Mouse (Mus musculus) kidney, embryonic 14.5 days (tissue): ENCODE measurements at regions not wholly inside any gene's neighbourhood (a gene's known extent, or its start where the extent isn't known, plus 50 kb on each side); places are given as distances from the start of the nearest gene placed in this dataset.

ENCODE experiments used
- ATAC-seq: fragments of 200-750 bp; cut with Nextera tagmentation; 2 replicates; pipeline ENCODE4 v1.8.0; 2017; ENCODE audit warnings: moderate number of reproducible peaks, mild to moderate bottlenecking, moderate TSS enrichment, moderate library complexity; ENCODE audit not compliant: low FRiP score, low TSS enrichment
- H3K27ac ChIP-seq: fragments of 300-500 bp; sonication (generic); 2 replicates; pipeline ENCODE4 v1.5.1; 2014; ENCODE audit warnings: low read depth, mild to moderate bottlenecking, low read length, moderate library complexity, mixed read lengths
- H3K27me3 ChIP-seq: fragments of 300-500 bp; sonication (generic); 2 replicates; pipeline ENCODE4 v1.6.1; 2014; ENCODE audit warnings: mild to moderate bottlenecking, low read length; ENCODE audit not compliant: control insufficient read depth, insufficient read depth
- H3K36me3 ChIP-seq: fragments of 300-500 bp; sonication (generic); 2 replicates; pipeline ENCODE4 v1.6.1; 2014; ENCODE audit warnings: low read length, mixed read lengths; ENCODE audit not compliant: control insufficient read depth, insufficient read depth
- H3K4me1 ChIP-seq: fragments of 300-500 bp; sonication (generic); 2 replicates; pipeline ENCODE4 v1.6.1; 2014; ENCODE audit warnings: low read length, mixed read lengths; ENCODE audit not compliant: control insufficient read depth, insufficient read depth
- H3K4me2 ChIP-seq: fragments of 300-500 bp; sonication (generic); replicated peaks from 2 replicates; pipeline ENCODE4 v1.6.1; 2014; ENCODE audit warnings: low read depth, mild to moderate bottlenecking, low read length
- H3K4me3 ChIP-seq: fragments of 300-500 bp; sonication (generic); 2 replicates; pipeline ENCODE4 v1.5.1; 2014; ENCODE audit warnings: mild to moderate bottlenecking, low read length
- H3K9ac ChIP-seq: fragments of 300-500 bp; sonication (generic); 2 replicates; pipeline ENCODE4 v1.6.1; 2014; ENCODE audit warnings: low read depth, mild to moderate bottlenecking, low read length, moderate library complexity
- H3K9me3 ChIP-seq: fragments of 300-500 bp; sonication (generic); 2 replicates; pipeline ENCODE4 v1.6.1; 2016; ENCODE audit warnings: low read length; ENCODE audit not compliant: control insufficient read depth
- WGBS: fragments of 180-500 bp; shearing (Covaris S2); extraction: QIAGEN DNeasy Blood & Tissue Kit; methylation state at CpG from one replicate; pipeline ENCODE4 v1.1.7; 2014; 5-methylcytosine and 5-hydroxymethylcytosine counted together

DNA sequence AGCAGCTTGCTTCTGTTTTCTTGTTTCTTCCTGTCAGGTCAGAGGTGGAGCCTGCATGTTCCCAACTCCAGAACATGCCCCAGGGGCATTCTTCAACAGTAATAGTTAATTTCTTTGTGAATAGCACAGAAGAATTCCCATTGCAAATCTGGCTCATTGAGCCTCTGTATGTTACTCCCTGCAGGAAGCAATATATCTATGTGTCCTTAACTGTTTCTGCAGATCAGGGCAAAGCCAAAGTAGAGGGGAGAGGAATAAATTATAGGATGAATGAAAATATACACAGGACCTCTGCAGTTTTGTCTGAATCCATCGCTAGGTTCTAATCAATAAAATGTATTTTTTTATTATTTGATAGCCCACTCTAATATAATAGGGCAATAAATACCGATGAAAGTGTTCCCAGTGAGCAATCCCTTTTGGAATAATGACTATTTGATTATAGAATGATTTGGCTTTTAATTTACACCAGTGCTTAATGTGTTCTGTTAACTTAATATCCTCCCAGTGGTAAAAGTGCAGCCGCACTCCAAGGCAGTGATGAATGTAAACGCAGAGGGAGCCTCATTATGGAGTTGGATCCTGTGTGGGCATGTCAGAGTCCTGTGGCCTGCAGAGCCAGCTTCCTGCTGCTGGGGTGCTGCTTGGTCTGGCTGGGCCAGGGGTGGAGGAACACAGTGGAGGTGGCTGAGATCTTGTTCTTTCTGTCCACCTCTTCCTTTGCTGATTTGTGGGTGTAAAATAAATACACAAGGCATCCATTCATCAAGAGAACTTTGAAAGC, 49.7 kb upstream of the Gm10220 start:
- Histone ChIP-seq H3K9me3 (0 out of 2 replicates have a peak, but pooled peaks cover 3% of the 10 kb centered on the region), H3K27ac (no peak overlapping the region), H3K4me1 (no peaks in the 10 kb centered on the region), H3K4me2 (no peak overlapping the region), H3K9ac (no peak overlapping the region), H3K4me3 (no peak overlapping the region), H3K36me3 (no peaks in the 10 kb centered on the region), H3K27me3 (no peaks in the 10 kb centered on the region)
- ATAC-seq, result peak; percentile 24; the same call in 1 of the 2 replicates
- WGBS, result 64% methylated on average over 4 of the region's 4 CpGs
